Mouse (Mus musculus) mature B cell (primary cell): ENCODE measurements around the gene H2-Ke6.
"Not testable (repeated sequence)": the region's sequence is repeated elsewhere in the genome, so short reads cannot be mapped to it uniquely, and the experiment has no call there.

Experiments used
- in situ Hi-C: fragments of 300-500 bp; cut with MboI; formaldehyde crosslinking; loops from 2 replicates; pipeline ENCODE4 v1.14.3; 2019

The H2-Ke6 gene

GRCm38 (mm10) chr17:34029890-34030595 lies 2.2 kb upstream of the H2-Ke6 start:
- in situ Hi-C loops, result no loop called here

- in situ Hi-C loops, result no loop called here
Measured at GRCm38 (mm10) chr17:34029150-34029889, 1.5 kb upstream of the H2-Ke6 start.

GRCm38 (mm10) chr17:34028501-34029149 lies 765 bp upstream of the H2-Ke6 start:
- in situ Hi-C loops, result no loop called here

- in situ Hi-C loops, result no loop called here
Measured at GRCm38 (mm10) chr17:34026917-34027655, 774 bp downstream of the H2-Ke6 start.

- in situ Hi-C loops, result no loop called here
Measured at GRCm38 (mm10) chr17:34026221-34026620, 1.6 kb downstream of the H2-Ke6 start.

GRCm38 (mm10) chr17:34025756-34026151 lies 2.1 kb downstream of the H2-Ke6 start:
- in situ Hi-C loops, result no loop called here

GRCm38 (mm10) chr17:34024861-34025755 lies 2.8 kb downstream of the H2-Ke6 start:
- in situ Hi-C loops, result no loop called here

GRCm38 (mm10) chr17:34024317-34024821 lies 3.5 kb downstream of the H2-Ke6 start, which contains the start of gene Ring1:
TSS of gene Ring1 (minus strand) at chr17:34024680.
- in situ Hi-C loops, result no loop called here

- in situ Hi-C loops, result no loop called here
Measured at GRCm38 (mm10) chr17:34023678-34024077, 4.2 kb downstream of the H2-Ke6 start.

- in situ Hi-C loops, result no loop called here
Measured at GRCm38 (mm10) chr17:34022987-34023386, 4.9 kb downstream of the H2-Ke6 start.

GRCm38 (mm10) chr17:34022414-34022783 lies 5.5 kb downstream of the H2-Ke6 start:
- in situ Hi-C loops, result no loop called here

GRCm38 (mm10) chr17:34021539-34022413 lies 6.1 kb downstream of the H2-Ke6 start:
- in situ Hi-C loops, result no loop called here

GRCm38 (mm10) chr17:34013436-34013835 lies 14.4 kb downstream of the H2-Ke6 start:
- in situ Hi-C loops, result no loop called here

- in situ Hi-C loops, result no loop called here
Measured at GRCm38 (mm10) chr17:34010156-34010555, 17.7 kb downstream of the H2-Ke6 start.

- in situ Hi-C loops, result no loop called here
Measured at GRCm38 (mm10) chr17:34006570-34006969, 21.3 kb downstream of the H2-Ke6 start.

GRCm38 (mm10) chr17:34003426-34003825 lies 24.4 kb downstream of the H2-Ke6 start:
- in situ Hi-C loops, result no loop called here

GRCm38 (mm10) chr17:34000796-34001195 lies 27.1 kb downstream of the H2-Ke6 start:
- in situ Hi-C loops, result not testable (repeated sequence)

GRCm38 (mm10) chr17:34000150-34000537 lies 27.7 kb downstream of the H2-Ke6 start, which contains the start of gene H2-K1:
TSS of gene H2-K1 (minus strand) at chr17:34000347.
- in situ Hi-C loops, result no loop called here

GRCm38 (mm10) chr17:33999341-34000149 lies 28.3 kb downstream of the H2-Ke6 start:
- in situ Hi-C loops, result no loop called here
